Mouse (Mus musculus) heart, embryonic 11.5 days (tissue): ENCODE results near the gene Gm4846. TPM values are rescaled to one million over a fixed set of nuclear protein-coding genes. Genes with fewer than 3 reads are reported as not detected.

Experiments
- ATAC-seq: fragments of 200-750 bp; cut with Nextera tagmentation; replicated peaks from 2 replicates; pipeline ENCODE4 v1.8.0; 2017; ENCODE audit warnings: moderate library complexity; ENCODE audit not compliant: insufficient number of reproducible peaks, low FRiP score, low TSS enrichment
- H3K27ac ChIP-seq: fragments of 300-500 bp; sonication (generic); 2 replicates; pipeline ENCODE4 v1.5.1; 2014; ENCODE audit warnings: mild to moderate bottlenecking, low read depth, low read length
- H3K27me3 ChIP-seq: fragments of 300-500 bp; sonication (generic); 2 replicates; pipeline ENCODE4 v1.6.1; 2014; ENCODE audit warnings: mild to moderate bottlenecking, low read length, mixed read lengths; ENCODE audit not compliant: control insufficient read depth, insufficient read depth
- H3K36me3 ChIP-seq: fragments of 300-500 bp; sonication (generic); 2 replicates; pipeline ENCODE4 v1.6.1; 2014; ENCODE audit warnings: mild to moderate bottlenecking, low read length, moderate library complexity, mixed read lengths; ENCODE audit not compliant: control insufficient read depth, insufficient read depth
- H3K4me1 ChIP-seq: fragments of 300-500 bp; sonication (generic); 2 replicates; pipeline ENCODE4 v1.6.1; 2014; ENCODE audit warnings: low read length; ENCODE audit not compliant: control insufficient read depth, insufficient read depth
- H3K4me2 ChIP-seq: fragments of 300-500 bp; sonication (generic); 2 replicates; pipeline ENCODE4 v1.6.1; 2014; ENCODE audit warnings: mild to moderate bottlenecking, moderate library complexity
- H3K4me3 ChIP-seq: fragments of 300-500 bp; sonication (generic); 2 replicates; pipeline ENCODE4 v1.5.1; 2014; ENCODE audit warnings: low read depth, low read length
- H3K9ac ChIP-seq: fragments of 300-500 bp; sonication (generic); 2 replicates; pipeline ENCODE4 v1.6.1; 2014; ENCODE audit warnings: mild to moderate bottlenecking, low read depth, low read length, moderate library complexity
- H3K9me3 ChIP-seq: fragments of 300-500 bp; sonication (generic); replicated peaks from 2 replicates; pipeline ENCODE4 v1.6.1; 2016; ENCODE audit warnings: low read length; ENCODE audit not compliant: control insufficient read depth
- WGBS: fragments of 180-500 bp; shearing (Covaris S2); extraction: QIAGEN DNeasy Blood & Tissue Kit; methylation state at CpG from one replicate; pipeline ENCODE4 v1.1.7; 2014; ENCODE audit not compliant: insufficient replicate concordance; 5-methylcytosine and 5-hydroxymethylcytosine counted together
- polyA plus RNA-seq: library from polyadenylated mRNA; unstranded; fragments of >200 nt; fragmentation: Nextera tagmentation; extraction: Ambion mirVana; gene quantifications from 2 replicates; pipeline ENCODE4 v1.2.1, GENCODE M21; 2014

Gm4846 gene
- polyA plus RNA-seq, 1 experiment from 2014 or later, result not detected

DNA sequence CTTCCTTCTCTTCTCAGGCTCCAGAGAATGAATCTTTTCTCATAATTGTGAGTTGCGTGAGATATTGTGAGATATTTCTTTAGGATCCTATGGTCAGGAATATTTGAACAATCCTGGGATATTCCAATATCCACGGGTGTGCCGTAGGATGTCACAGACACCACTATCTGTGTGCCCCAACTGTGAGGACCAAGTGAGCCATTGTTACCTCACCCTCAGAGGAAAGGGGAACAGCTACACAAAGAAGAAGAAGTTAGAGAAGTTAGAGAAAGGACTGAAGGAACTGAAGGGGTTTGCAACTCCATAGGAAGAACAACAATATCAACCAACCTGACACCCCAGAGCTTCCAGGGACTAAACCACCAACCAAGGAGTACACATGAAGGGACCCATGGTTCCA is 55.4 kb downstream of the Gm4846 start:
- no peak for ATAC-seq
- H3K4me2 ChIP-seq, result no peak overlapping the region
- 83% methylated on average over 3 of the region's 3 CpGs for WGBS

DNA sequence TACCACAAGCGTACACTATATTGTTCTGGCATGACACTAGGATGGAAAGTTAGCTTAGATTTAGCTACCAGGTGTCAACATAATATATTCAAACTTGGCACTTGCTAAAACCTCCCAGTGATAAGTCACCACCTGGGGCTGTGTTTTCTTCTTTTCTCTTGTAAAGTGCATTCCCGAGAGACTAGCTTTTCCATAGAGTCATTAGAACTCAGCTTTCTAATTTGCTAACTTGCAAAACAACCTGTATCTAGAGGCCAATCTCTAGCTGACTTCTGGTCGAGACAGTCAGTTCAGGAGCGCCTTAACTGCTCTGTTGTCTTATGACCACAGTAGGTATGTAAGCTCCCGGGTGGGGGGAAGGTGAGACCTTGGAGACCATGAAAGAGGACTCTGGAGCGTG is 58.0 kb downstream of the Gm4846 start:
- no peak overlapping the region for H3K9ac ChIP-seq

More for the DNA sequence above, 55.4 kb downstream of the Gm4846 start:
- Histone ChIP-seq H3K27me3 (no peaks in the 10 kb centered on the region), H3K9me3 (no peaks in the 10 kb centered on the region), H3K27ac (no peak overlapping the region), H3K9ac (no peak overlapping the region), H3K36me3 (no peaks in the 10 kb centered on the region), H3K4me3 (no peak overlapping the region), H3K4me1 (no peaks in the 10 kb centered on the region)

More for the DNA sequence above, 58.0 kb downstream of the Gm4846 start:
- ATAC-seq, result no peak
- no peaks in the 10 kb centered on the region for H3K9me3 ChIP-seq
- H3K27ac ChIP-seq, result no peak overlapping the region
- H3K4me3 ChIP-seq, result no peak overlapping the region
- no peaks in the 10 kb centered on the region for H3K4me1 ChIP-seq
- no peak overlapping the region for H3K4me2 ChIP-seq
- no peaks in the 10 kb centered on the region for H3K36me3 ChIP-seq
- H3K27me3 ChIP-seq, result no peaks in the 10 kb centered on the region
- 63% methylated on average over 6 of the region's 6 CpGs for WGBS

Other genes with a start within 250 kb of the Gm4846 start
- gene Ildr2, start 243.4 kb downstream of the Gm4846 start, polyA plus RNA-seq, result 1.9 TPM in 2 replicates
- 36.0 and 37.6 TPM in 2 replicates for gene Tada1, start 118.5 kb downstream of the Gm4846 start, polyA plus RNA-seq
- 13.0 and 15.4 TPM in 2 replicates for gene Pogk, start 87.7 kb downstream of the Gm4846 start, polyA plus RNA-seq
- not detected in 2 replicates for gene Gm4847, start 150.1 kb upstream of the Gm4846 start, polyA plus RNA-seq
- not detected in 2 replicates for gene Fmo9, start 184.3 kb upstream of the Gm4846 start, polyA plus RNA-seq